Mouse (Mus musculus): ENCODE results near the gene Gm2001. TPM values are rescaled to one million over a fixed set of nuclear protein-coding genes. Genes with fewer than 3 reads are reported as not detected.
A peak's percentile ranks its signal among the peaks of the same experiment; 100 is the strongest.
"Not testable (repeated sequence)": the region's sequence is repeated elsewhere in the genome, so short reads cannot be mapped to it uniquely, and the experiment has no call there.

Gm2001 gene
- not detected in 2 replicates for polyA plus RNA-seq (2012; ENCODE audit: insufficient read depth, low replicate concordance)

- not testable (repeated sequence) for H3K4me3 ChIP-seq (replicated peaks); H3K27me3 ChIP-seq (replicated peaks); H3K4me1 ChIP-seq; H3K9me3 ChIP-seq; H3K36me3 ChIP-seq (replicated peaks; ENCODE audit: low read length)
These were observed at the start of gene Gm2001 for GRCm38 (mm10) chr12:87842239-87842638. Gene Gm2001 (minus strand): TSS chr12:87842339.

GRCm38 (mm10) chr12:87873772-87874171, 31.6 kb upstream of the Gm2001 start, which contains the start of gene Gm2016:
Gene Gm2016 (plus strand): TSS chr12:87874072.
- H3K4me1 ChIP-seq; H3K9me3 ChIP-seq; H3K27me3 ChIP-seq (replicated peaks); H3K36me3 ChIP-seq (replicated peaks; ENCODE audit: low read length); H3K4me3 ChIP-seq (replicated peaks): not testable (repeated sequence)

GRCm38 (mm10) chr12:87864048-87864447, 21.9 kb upstream of the Gm2001 start:
- H3K27me3 ChIP-seq (replicated peaks); H3K4me3 ChIP-seq (replicated peaks): not testable (repeated sequence)

GRCm38 (mm10) chr12:87863638-87864037, 21.5 kb upstream of the Gm2001 start:
- H3K36me3 ChIP-seq (replicated peaks; ENCODE audit: low read length); H3K27me3 ChIP-seq (replicated peaks); H3K4me1 ChIP-seq; H3K4me3 ChIP-seq (replicated peaks): not testable (repeated sequence)
- peaks cover 24% of the 10 kb centered on the region for H3K9me3 ChIP-seq

More at GRCm38 (mm10) chr12:87864048-87864447, 21.9 kb upstream of the Gm2001 start:
- H3K9me3 ChIP-seq = peaks cover 24% of the 10 kb centered on the region
- not testable (repeated sequence) for H3K36me3 ChIP-seq (replicated peaks; ENCODE audit: low read length); H3K4me1 ChIP-seq

GRCm38 (mm10) chr12:87861740-87862692, 19.9 kb upstream of the Gm2001 start:
- Histone ChIP-seq H3K9me3 (peaks cover 24% of the 10 kb centered on the region), H3K4me3 (replicated peaks) (peak overlapping the region; percentile 29)
- not testable (repeated sequence) for H3K36me3 ChIP-seq (replicated peaks; ENCODE audit: low read length); H3K27me3 ChIP-seq (replicated peaks); H3K4me1 ChIP-seq

- not testable (repeated sequence) for H3K4me3 ChIP-seq (replicated peaks); H3K9me3 ChIP-seq; H3K4me1 ChIP-seq; H3K27me3 ChIP-seq (replicated peaks); H3K36me3 ChIP-seq (replicated peaks; ENCODE audit: low read length)
These were observed 13.9 kb upstream of the Gm2001 start for GRCm38 (mm10) chr12:87856067-87856466.

- not testable (repeated sequence) for H3K27me3 ChIP-seq (replicated peaks); H3K4me1 ChIP-seq; H3K9me3 ChIP-seq; H3K4me3 ChIP-seq (replicated peaks); H3K36me3 ChIP-seq (replicated peaks; ENCODE audit: low read length)
These were observed 8.5 kb upstream of the Gm2001 start for GRCm38 (mm10) chr12:87850657-87851056.

- H3K27me3 ChIP-seq (replicated peaks); H3K9me3 ChIP-seq; H3K36me3 ChIP-seq (replicated peaks; ENCODE audit: low read length); H3K4me1 ChIP-seq; H3K4me3 ChIP-seq (replicated peaks): not testable (repeated sequence)
These were observed 25.9 kb downstream of the Gm2001 start, which contains the start of gene BB287469 for GRCm38 (mm10) chr12:87816277-87816676. Gene BB287469 (plus strand): TSS chr12:87816577.

- not testable (repeated sequence) for H3K36me3 ChIP-seq (replicated peaks; ENCODE audit: low read length); H3K27me3 ChIP-seq (replicated peaks); H3K4me1 ChIP-seq; H3K4me3 ChIP-seq (replicated peaks); H3K9me3 ChIP-seq
These were observed 44.2 kb downstream of the Gm2001 start for GRCm38 (mm10) chr12:87797971-87798370.

GRCm38 (mm10) chr12:87795212-87795611, 46.9 kb downstream of the Gm2001 start, which contains the start of gene Gm21936:
Gene Gm21936 (plus strand): TSS chr12:87795512.
- H3K4me1 ChIP-seq; H3K9me3 ChIP-seq; H3K27me3 ChIP-seq (replicated peaks); H3K36me3 ChIP-seq (replicated peaks; ENCODE audit: low read length); H3K4me3 ChIP-seq (replicated peaks): not testable (repeated sequence)

Other genes with a start within 250 kb of the Gm2001 start
- gene Oog1, start 239.7 kb downstream of the Gm2001 start, polyA plus RNA-seq (2012; ENCODE audit: insufficient read depth, low replicate concordance) = not detected in 2 replicates
- gene Gm4027, start 223.5 kb downstream of the Gm2001 start, polyA plus RNA-seq (2012; ENCODE audit: insufficient read depth, low replicate concordance) = not detected in 2 replicates
- not detected in 2 replicates for gene Gm16381, start 197.7 kb downstream of the Gm2001 start, polyA plus RNA-seq (2012; ENCODE audit: insufficient read depth, low replicate concordance)
- not detected in 2 replicates for gene Gm21319, start 66.6 kb downstream of the Gm2001 start, polyA plus RNA-seq (2012; ENCODE audit: insufficient read depth, low replicate concordance)
- not detected in 2 replicates for gene Gm21936, start 46.8 kb downstream of the Gm2001 start, polyA plus RNA-seq (2012; ENCODE audit: insufficient read depth, low replicate concordance)
- gene BB287469, start 25.8 kb downstream of the Gm2001 start, polyA plus RNA-seq (2012; ENCODE audit: insufficient read depth, low replicate concordance) = not detected in 2 replicates
- not detected in 2 replicates for gene Gm2016, start 31.7 kb upstream of the Gm2001 start, polyA plus RNA-seq (2012; ENCODE audit: insufficient read depth, low replicate concordance)
- not detected in 2 replicates for gene Gm2022, start 53.0 kb upstream of the Gm2001 start, polyA plus RNA-seq (2012; ENCODE audit: insufficient read depth, low replicate concordance)
- gene Gm2035, start 77.5 kb upstream of the Gm2001 start, polyA plus RNA-seq (2012; ENCODE audit: insufficient read depth, low replicate concordance) = not detected in 2 replicates
- gene Gm2042, start 111.7 kb upstream of the Gm2001 start, polyA plus RNA-seq (2012; ENCODE audit: insufficient read depth, low replicate concordance) = not detected in 2 replicates
- gene Gm2075, start 169.5 kb upstream of the Gm2001 start, polyA plus RNA-seq (2012; ENCODE audit: insufficient read depth, low replicate concordance) = not detected in 2 replicates
- not detected in 2 replicates for gene Gm6803, start 176.4 kb upstream of the Gm2001 start, polyA plus RNA-seq (2012; ENCODE audit: insufficient read depth, low replicate concordance)
- gene Gm2056, start 184.7 kb upstream of the Gm2001 start, polyA plus RNA-seq (2012; ENCODE audit: insufficient read depth, low replicate concordance) = not detected in 2 replicates
- not detected in 2 replicates for gene Gm16368, start 241.4 kb upstream of the Gm2001 start, polyA plus RNA-seq (2012; ENCODE audit: insufficient read depth, low replicate concordance)